Comparison of ENCODE assay signal across 8 mouse cellular contexts in the genomic region with DNA sequence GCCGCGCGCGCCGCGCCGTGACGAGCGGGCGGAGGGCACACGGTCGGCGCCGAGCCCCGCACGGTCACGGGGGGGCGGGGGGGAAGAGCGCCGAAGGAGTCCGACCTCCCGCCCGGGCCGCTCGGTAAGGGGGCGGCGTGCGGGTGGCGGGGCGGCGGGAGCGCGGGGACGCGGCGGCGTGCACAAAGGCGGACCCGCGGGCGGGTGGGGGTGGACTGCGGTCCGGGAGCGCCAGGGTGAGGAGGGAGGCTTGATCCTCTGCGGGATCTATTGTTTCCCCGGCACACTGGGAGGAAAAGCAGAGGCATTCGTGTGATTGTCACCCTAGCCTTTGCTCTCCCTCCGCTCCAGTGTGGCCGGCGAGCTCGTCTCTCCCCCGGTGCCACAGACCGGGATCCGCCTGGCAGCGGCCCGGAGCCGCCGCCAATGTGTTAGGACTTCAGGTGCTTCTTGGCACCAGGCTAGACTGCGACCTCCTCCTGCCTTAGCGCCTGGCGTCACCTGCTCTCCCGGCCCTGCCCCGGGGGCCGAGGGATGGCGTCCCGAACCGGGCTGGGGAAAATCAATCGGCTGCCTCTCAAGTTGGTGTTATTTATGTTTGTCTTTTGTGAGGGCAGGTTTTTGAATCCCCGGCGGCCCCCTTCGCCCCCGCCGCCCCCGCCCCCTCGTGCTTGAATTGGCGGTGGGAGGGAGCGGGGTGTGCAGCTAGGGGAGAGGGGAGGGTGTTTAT. TPM values are rescaled to one million over a fixed set of nuclear protein-coding genes. Genes with fewer than 3 reads are reported as not detected.
DNase-seq lines count a peak whose midpoint lies in the region; ATAC-seq lines count a peak whose summit lies in the region.

No protein-coding gene starts in this region.

- peak; percentile 34 for DNase-seq in adrenal gland, adult 8-10 months
- peak; percentile 75 for DNase-seq in cerebellum, adult 9-10 months
- DNase-seq in layer of hippocampus, postnatal 36 days = peak; percentile 39 to 51
- DNase-seq in lung, postnatal 25 days (ENCODE audit: low spot score) = peak; percentile 17
- DNase-seq in retina, embryonic 14.5 days (ENCODE audit: low spot score) = peak; percentile 66

- H3K9ac ChIP-seq in hindbrain, embryonic 12.5 days = peak overlapping the region; percentile 97

- under 1% methylated on average over 62 of the region's 77 CpGs for WGBS in hindbrain, embryonic 12.5 days

- peak; percentile 21 for ATAC-seq in frontal cortex, adult (ENCODE audit: low TSS enrichment)
- peak; percentile 89 for ATAC-seq in hindbrain, embryonic 12.5 days (ENCODE audit: low FRiP score)
- ATAC-seq in inflammation-experienced regulatory T-cells, adult 6 months = no peak

- no peaks in the 10 kb centered on the region for H3K9me3 ChIP-seq in hindbrain, embryonic 12.5 days (replicated peaks)

- H3K27ac ChIP-seq in hindbrain, embryonic 12.5 days = peak overlapping the region; percentile 98

- no peaks in the 10 kb centered on the region for H3K27me3 ChIP-seq in hindbrain, embryonic 12.5 days

- H3K4me2 ChIP-seq in hindbrain, embryonic 12.5 days (replicated peaks) = peak overlapping the region; percentile 74

- H3K36me3 ChIP-seq in hindbrain, embryonic 12.5 days = 0 out of 2 replicates have a peak, but pooled peaks cover 4% of the 10 kb centered on the region

- peak overlapping the region; percentile 77 for H3K4me3 ChIP-seq in hindbrain, embryonic 12.5 days

- peaks cover 30% of the 10 kb centered on the region for H3K4me1 ChIP-seq in hindbrain, embryonic 12.5 days

RNA-seq across cellular contexts. Expression of a gene that starts 0.8 kb away (rescaled TPM):
- 10 to 100 TPM; 51.4 to 80.7 (median 59.5) TPM for total RNA-seq in adrenal gland, adult 8-10 months (2022)
- 28.3 and 30.9 TPM in 2 replicates for polyA plus RNA-seq in hindbrain, embryonic 12.5 days (2016; fragmentation: Nextera tagmentation; extraction: Ambion mirVana)
- total RNA-seq in layer of hippocampus, postnatal 36 days (2021) = 100 to 1,000 TPM; 162 to 164 TPM
- not detected for polyA plus RNA-seq in inflammation-experienced regulatory T-cells, adult 6 months (2017; shearing (Covaris generic))

Comparison
In these comparisons a context has a peak if more than half of its experiments do, and no peak if none do; other contexts are left out.
1. DNase-seq: peak in every context shown above with its lines; median percentile 75 in cerebellum, adult 9-10 months; 66 in retina, embryonic 14.5 days; 45 in layer of hippocampus, postnatal 36 days; 34 in adrenal gland, adult 8-10 months; 17 in lung, postnatal 25 days.